Mouse (Mus musculus): ENCODE results near the gene Mbd5.
"Not testable (repeated sequence)": the region's sequence is repeated elsewhere in the genome, so short reads cannot be mapped to it uniquely, and the experiment has no call there.

Gene Mbd5

GRCm38 (mm10) chr2:49177015-49177414 lies 227.7 kb downstream of the Mbd5 start:
- no peak for DNase-seq

- DNase-seq = no peak
Measured at GRCm38 (mm10) chr2:49190984-49191383, 241.7 kb downstream of the Mbd5 start.

GRCm38 (mm10) chr2:49191695-49192094 lies 242.4 kb downstream of the Mbd5 start:
- DNase-seq = no peak

- DNase-seq = no peak
Measured at GRCm38 (mm10) chr2:49204081-49204480, 254.8 kb downstream of the Mbd5 start.

- not testable (repeated sequence) for DNase-seq
Measured at GRCm38 (mm10) chr2:49205692-49206091, 256.4 kb downstream of the Mbd5 start.

- DNase-seq = no peak
Measured at GRCm38 (mm10) chr2:49209349-49209748, 260.0 kb downstream of the Mbd5 start.

GRCm38 (mm10) chr2:49210408-49210807 lies 261.1 kb downstream of the Mbd5 start:
- no peak for DNase-seq

GRCm38 (mm10) chr2:49229725-49230124 lies 280.4 kb downstream of the Mbd5 start:
- DNase-seq = no peak

GRCm38 (mm10) chr2:49234064-49234463 lies 284.8 kb downstream of the Mbd5 start:
- no peak for DNase-seq

GRCm38 (mm10) chr2:49241715-49242114 lies 292.4 kb downstream of the Mbd5 start:
- DNase-seq = no peak

GRCm38 (mm10) chr2:49264092-49264491 lies 314.8 kb downstream of the Mbd5 start:
- DNase-seq = no peak

GRCm38 (mm10) chr2:49272295-49272967 lies 323.1 kb downstream of the Mbd5 start:
- no peak for DNase-seq

GRCm38 (mm10) chr2:49276017-49276722 lies 326.9 kb downstream of the Mbd5 start:
- DNase-seq = no peak

- DNase-seq = no peak
Measured at GRCm38 (mm10) chr2:49280496-49280895, 331.2 kb downstream of the Mbd5 start.

GRCm38 (mm10) chr2:49283583-49283982 lies 334.3 kb downstream of the Mbd5 start:
- no peak for DNase-seq

- DNase-seq = no peak
Measured at GRCm38 (mm10) chr2:49286965-49287364, 337.7 kb downstream of the Mbd5 start.

GRCm38 (mm10) chr2:49291709-49292108 lies 342.4 kb downstream of the Mbd5 start:
- no peak for DNase-seq

- peak; percentile 81 for DNase-seq
Measured at GRCm38 (mm10) chr2:49312629-49313447, 363.5 kb downstream of the Mbd5 start.

- DNase-seq = no peak
Measured at GRCm38 (mm10) chr2:49333594-49333993, 384.3 kb downstream of the Mbd5 start.

- no peak for DNase-seq
Measured at GRCm38 (mm10) chr2:49335267-49335666, 386.0 kb downstream of the Mbd5 start.

- no peak for DNase-seq
Measured at GRCm38 (mm10) chr2:49344287-49344686, 395.0 kb downstream of the Mbd5 start.

GRCm38 (mm10) chr2:49345786-49346185 lies 396.5 kb downstream of the Mbd5 start:
- no peak for DNase-seq

- DNase-seq = no peak
Measured at GRCm38 (mm10) chr2:49349813-49350212, 400.5 kb downstream of the Mbd5 start.

- DNase-seq = no peak
Measured at GRCm38 (mm10) chr2:49350852-49351251, 401.5 kb downstream of the Mbd5 start.
